Mouse (Mus musculus): Measurements from ENCODE around the gene Mphosph10.

The Mphosph10 gene

GRCm38 (mm10) chr7:64351087-64351486, 41.0 kb downstream of the Mphosph10 start:
- DNase-seq (ENCODE audit: low read depth, low spot score): no peak

- DNase-seq (ENCODE audit: low read depth, low spot score): no peak
These were observed 42.8 kb downstream of the Mphosph10 start for GRCm38 (mm10) chr7:64349147-64349861.

GRCm38 (mm10) chr7:64347813-64348212, 44.3 kb downstream of the Mphosph10 start:
- DNase-seq (ENCODE audit: low read depth, low spot score): no peak

GRCm38 (mm10) chr7:64332686-64333085, 59.4 kb downstream of the Mphosph10 start:
- DNase-seq (ENCODE audit: low read depth, low spot score): no peak

- DNase-seq (ENCODE audit: low read depth, low spot score): no peak
These were observed 60.8 kb downstream of the Mphosph10 start for GRCm38 (mm10) chr7:64331309-64331708.

- DNase-seq (ENCODE audit: low read depth, low spot score): no peak
These were observed 64.6 kb downstream of the Mphosph10 start for GRCm38 (mm10) chr7:64327486-64327885.

GRCm38 (mm10) chr7:64326892-64327291, 65.2 kb downstream of the Mphosph10 start:
- DNase-seq (ENCODE audit: low read depth, low spot score): peak; percentile 52
